Mouse (Mus musculus): ENCODE data around the gene Aebp1. TPM values are rescaled to one million over a fixed set of nuclear protein-coding genes. Genes with fewer than 3 reads are reported as not detected.
A peak's percentile ranks its signal among the peaks of the same experiment; 100 is the strongest.

Aebp1 gene
- polyA plus RNA-seq, 1 experiment from 2014 or later: 51.5 TPM

DNA sequence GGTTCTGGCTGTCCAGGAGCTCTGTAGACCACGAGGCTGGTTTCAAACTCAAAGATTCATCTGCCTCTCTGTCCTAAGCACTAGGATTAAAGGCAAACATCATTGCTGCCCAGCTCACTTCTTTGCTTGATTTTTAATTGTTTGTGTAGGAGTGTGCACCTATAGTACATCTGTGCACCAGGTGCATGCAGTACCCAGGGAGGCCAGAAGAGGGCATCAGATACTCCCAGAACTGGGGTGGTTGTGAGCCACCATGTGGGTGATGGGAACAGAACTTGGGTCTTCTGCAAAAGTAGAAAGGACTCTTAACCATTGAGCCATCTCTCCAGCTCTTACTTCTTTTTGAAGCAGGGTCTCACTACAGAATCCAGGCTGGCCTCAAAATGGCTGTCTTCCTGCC lies 3.0 kb upstream of the Aebp1 start:
- no peak for ATAC-seq (ENCODE audit: low FRiP score, low read depth)
- Histone ChIP-seq H3K27ac (replicated peaks) (no peak overlapping the region), H3K4me3 (no peak overlapping the region), H3K9me3 (no peaks in the 10 kb centered on the region), H3K36me3 (no peaks in the 10 kb centered on the region), H3K4me2 (replicated peaks) (no peak overlapping the region), H3K4me1 (peaks cover 13% of the 10 kb centered on the region), H3K27me3 (peaks cover 45% of the 10 kb centered on the region), H3K9ac (replicated peaks) (no peak overlapping the region)
- 76% methylated on average over 1 of the region's 1 CpGs for WGBS

GRCm38 (mm10) chr11:5859883-5860550 lies 1.7 kb upstream of the Aebp1 start:
- H3K27me3 ChIP-seq: peaks cover 56% of the 10 kb centered on the region
- ATAC-seq (ENCODE audit: low FRiP score, low read depth): no peak

DNA sequence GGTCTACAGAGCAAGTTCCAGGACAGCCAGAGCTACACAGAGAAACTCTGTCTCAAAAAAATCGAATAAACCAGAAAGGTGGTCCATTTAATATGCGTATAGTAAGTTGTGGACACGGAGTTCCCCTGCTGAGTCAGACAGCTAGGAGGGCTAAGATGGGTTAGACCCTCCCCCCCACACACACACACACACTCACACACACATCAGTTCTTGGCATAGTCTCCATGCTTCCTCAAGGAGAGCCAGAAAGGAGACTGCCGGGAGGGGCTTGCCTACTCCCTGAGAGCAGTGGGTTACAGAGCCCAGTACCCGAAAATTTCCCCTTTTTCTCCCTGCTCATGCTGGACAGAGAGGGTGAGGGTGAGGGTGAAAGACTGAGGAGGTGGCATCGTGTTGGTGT lies 1.1 kb upstream of the Aebp1 start:
- WGBS: 67% methylated on average over 6 of the region's 6 CpGs
- Histone ChIP-seq H3K27me3 (peaks cover 56% of the 10 kb centered on the region), H3K9me3 (no peaks in the 10 kb centered on the region), H3K36me3 (no peaks in the 10 kb centered on the region), H3K4me3 (no peak overlapping the region), H3K4me1 (peaks cover 13% of the 10 kb centered on the region), H3K27ac (replicated peaks) (no peak overlapping the region), H3K4me2 (replicated peaks) (no peak overlapping the region), H3K9ac (replicated peaks) (no peak overlapping the region)
- no peak for ATAC-seq (ENCODE audit: low FRiP score, low read depth)

More at GRCm38 (mm10) chr11:5859883-5860550, 1.7 kb upstream of the Aebp1 start:
- Histone ChIP-seq H3K4me2 (replicated peaks) (no peak overlapping the region), H3K27ac (replicated peaks) (no peak overlapping the region), H3K4me3 (no peak overlapping the region), H3K9me3 (no peaks in the 10 kb centered on the region), H3K36me3 (no peaks in the 10 kb centered on the region), H3K9ac (replicated peaks) (no peak overlapping the region), H3K4me1 (peaks cover 13% of the 10 kb centered on the region)
- 84% methylated on average over 13 of the region's 13 CpGs for WGBS

DNA sequence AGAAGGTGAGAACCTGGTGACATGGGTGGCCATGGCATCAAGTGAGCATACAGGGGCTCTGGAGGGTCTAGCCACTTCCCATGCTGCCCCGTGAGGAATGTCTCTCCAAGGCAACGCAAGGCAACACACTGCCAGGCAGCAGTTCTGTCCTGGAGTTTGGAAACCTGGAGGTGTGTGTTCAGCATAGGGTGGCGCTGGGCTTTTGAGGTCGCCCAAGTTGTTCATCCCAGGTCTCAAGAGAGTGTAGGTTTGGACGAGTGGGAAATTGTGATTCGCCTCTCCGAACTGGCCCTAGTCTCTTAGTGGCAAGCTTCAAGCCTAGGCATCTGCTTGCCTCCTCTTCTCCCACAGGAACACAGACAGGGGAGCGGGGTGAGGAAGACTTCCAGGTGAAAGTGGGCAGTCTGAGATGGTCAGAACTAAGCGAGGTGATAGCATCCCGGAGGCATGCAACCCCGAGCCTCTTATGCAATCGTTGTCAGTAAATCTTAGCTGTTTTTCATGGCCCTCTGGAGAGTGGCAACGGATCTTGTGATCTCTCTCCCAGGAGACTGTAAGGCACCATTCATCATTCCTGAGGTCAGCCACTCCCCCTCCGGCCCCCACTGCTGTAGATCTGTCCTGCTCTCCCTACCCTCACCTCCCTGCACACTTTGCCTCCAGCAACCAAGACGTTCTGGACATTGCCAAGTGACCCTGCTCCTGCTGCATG lies 803 bp downstream of the Aebp1 start:
- Histone ChIP-seq H3K9me3 (no peaks in the 10 kb centered on the region), H3K9ac (replicated peaks) (peak overlapping the region; percentile 51; the same call in 1 of the 2 replicates), H3K27ac (replicated peaks) (no peak overlapping the region), H3K4me2 (replicated peaks) (peak overlapping the region; percentile 54), H3K27me3 (peaks cover 56% of the 10 kb centered on the region), H3K4me1 (peaks cover 13% of the 10 kb centered on the region), H3K4me3 (peak overlapping the region; percentile 37), H3K36me3 (no peaks in the 10 kb centered on the region)
- WGBS: 38% methylated on average over 15 of the region's 15 CpGs
- no peak for ATAC-seq (ENCODE audit: low FRiP score, low read depth)

DNA sequence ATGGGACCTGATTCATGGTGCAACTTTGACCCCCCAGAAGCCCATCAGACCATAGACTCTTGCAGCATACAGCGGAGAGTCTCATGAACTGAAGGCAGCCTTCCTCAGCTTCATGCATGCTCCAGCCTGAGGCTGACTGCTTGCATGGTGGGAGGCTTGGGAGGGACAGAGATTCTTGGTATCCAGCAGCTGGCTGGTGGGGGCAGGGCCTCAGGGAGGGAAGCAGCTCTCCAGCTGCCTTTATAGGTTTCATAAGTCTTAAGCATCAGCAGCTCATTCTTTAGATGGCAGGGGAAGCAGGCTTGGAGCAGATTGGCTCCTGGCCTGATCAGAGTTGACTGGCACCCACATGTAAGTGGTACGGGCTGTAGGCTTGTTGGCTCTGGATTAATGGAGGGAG lies 5.4 kb downstream of the Aebp1 start:
- 93% methylated on average over 2 of the region's 2 CpGs for WGBS

DNA sequence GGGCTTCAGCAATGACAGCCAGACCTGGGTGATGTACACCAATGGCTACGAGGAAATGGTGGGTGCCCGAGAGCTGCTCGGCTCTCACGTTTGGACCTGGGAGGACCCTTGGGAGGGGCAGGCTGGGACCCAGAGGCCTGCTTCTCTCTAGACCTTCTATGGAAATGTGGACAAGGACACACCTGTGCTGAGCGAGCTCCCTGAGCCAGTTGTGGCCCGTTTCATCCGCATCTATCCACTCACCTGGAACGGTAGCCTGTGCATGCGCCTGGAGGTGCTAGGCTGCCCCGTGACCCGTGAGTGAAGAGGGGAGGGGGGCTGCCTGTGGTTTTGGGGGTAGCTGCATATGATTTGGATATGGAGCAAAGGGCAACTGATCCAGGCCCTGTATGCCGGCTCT lies 6.6 kb downstream of the Aebp1 start:
- H3K4me1 ChIP-seq: no peaks in the 10 kb centered on the region
- H3K4me2 ChIP-seq (replicated peaks): no peak overlapping the region
- H3K9me3 ChIP-seq: no peaks in the 10 kb centered on the region
- no peak overlapping the region for H3K4me3 ChIP-seq
- no peak for ATAC-seq (ENCODE audit: low FRiP score, low read depth)
- no peak overlapping the region for H3K9ac ChIP-seq (replicated peaks)
- peaks cover 15% of the 10 kb centered on the region for H3K27me3 ChIP-seq
- peaks cover 38% of the 10 kb centered on the region for H3K36me3 ChIP-seq
- H3K27ac ChIP-seq (replicated peaks): no peak overlapping the region
- WGBS: 85% methylated on average over 12 of the region's 12 CpGs

More for the DNA sequence above, 5.4 kb downstream of the Aebp1 start:
- Histone ChIP-seq H3K27me3 (peaks cover 27% of the 10 kb centered on the region), H3K4me1 (0 out of 2 replicates have a peak, but pooled peaks cover 2% of the 10 kb centered on the region), H3K27ac (replicated peaks) (no peak overlapping the region), H3K36me3 (peaks cover 27% of the 10 kb centered on the region), H3K9ac (replicated peaks) (no peak overlapping the region), H3K4me2 (replicated peaks) (no peak overlapping the region), H3K9me3 (no peaks in the 10 kb centered on the region), H3K4me3 (no peak overlapping the region)
- no peak for ATAC-seq (ENCODE audit: low FRiP score, low read depth)

GRCm38 (mm10) chr11:5869331-5869730 lies 7.6 kb downstream of the Aebp1 start:
- H3K9me3 ChIP-seq: no peaks in the 10 kb centered on the region
- H3K4me1 ChIP-seq: no peaks in the 10 kb centered on the region
- H3K27ac ChIP-seq (replicated peaks): no peak overlapping the region
- H3K4me3 ChIP-seq: no peak overlapping the region
- peaks cover 5% of the 10 kb centered on the region; the same call in 1 of the 2 replicates for H3K27me3 ChIP-seq
- H3K36me3 ChIP-seq: peaks cover 48% of the 10 kb centered on the region
- H3K4me2 ChIP-seq (replicated peaks): no peak overlapping the region
- no peak overlapping the region for H3K9ac ChIP-seq (replicated peaks)
- ATAC-seq (ENCODE audit: low FRiP score, low read depth): no peak
- WGBS: 96% methylated on average over 16 of the region's 16 CpGs

- 94% methylated on average over 16 of the region's 16 CpGs for WGBS
- no peak for ATAC-seq (ENCODE audit: low FRiP score, low read depth)
These were observed 8.3 kb downstream of the Aebp1 start for GRCm38 (mm10) chr11:5870069-5870468.

GRCm38 (mm10) chr11:5872707-5873106 lies 11.0 kb downstream of the Aebp1 start:
- H3K36me3 ChIP-seq: peaks cover 70% of the 10 kb centered on the region
- WGBS: 95% methylated on average over 11 of the region's 11 CpGs
- H3K9ac ChIP-seq (replicated peaks): no peak overlapping the region
- H3K27me3 ChIP-seq: no peaks in the 10 kb centered on the region
- H3K27ac ChIP-seq (replicated peaks): no peak overlapping the region
- H3K9me3 ChIP-seq: no peaks in the 10 kb centered on the region
- no peak overlapping the region for H3K4me3 ChIP-seq
- H3K4me2 ChIP-seq (replicated peaks): no peak overlapping the region
- ATAC-seq (ENCODE audit: low FRiP score, low read depth): no peak
- peaks cover 18% of the 10 kb centered on the region for H3K4me1 ChIP-seq

More at GRCm38 (mm10) chr11:5870069-5870468, 8.3 kb downstream of the Aebp1 start:
- Histone ChIP-seq H3K27me3 (no peaks in the 10 kb centered on the region), H3K27ac (replicated peaks) (no peak overlapping the region), H3K9me3 (no peaks in the 10 kb centered on the region), H3K9ac (replicated peaks) (no peak overlapping the region), H3K4me2 (replicated peaks) (no peak overlapping the region), H3K4me1 (no peaks in the 10 kb centered on the region), H3K36me3 (peaks cover 56% of the 10 kb centered on the region), H3K4me3 (no peak overlapping the region)

- H3K9me3 ChIP-seq: no peaks in the 10 kb centered on the region
- no peak for ATAC-seq (ENCODE audit: low FRiP score, low read depth)
- no peaks in the 10 kb centered on the region for H3K27me3 ChIP-seq
- no peak overlapping the region for H3K4me2 ChIP-seq (replicated peaks)
- WGBS: 97% methylated on average over 9 of the region's 9 CpGs
- peaks cover 18% of the 10 kb centered on the region for H3K4me1 ChIP-seq
- no peak overlapping the region for H3K27ac ChIP-seq (replicated peaks)
- H3K36me3 ChIP-seq: peaks cover 70% of the 10 kb centered on the region
- no peak overlapping the region for H3K4me3 ChIP-seq
- H3K9ac ChIP-seq (replicated peaks): no peak overlapping the region
These were observed 11.4 kb downstream of the Aebp1 start for GRCm38 (mm10) chr11:5873192-5873591.

DNA sequence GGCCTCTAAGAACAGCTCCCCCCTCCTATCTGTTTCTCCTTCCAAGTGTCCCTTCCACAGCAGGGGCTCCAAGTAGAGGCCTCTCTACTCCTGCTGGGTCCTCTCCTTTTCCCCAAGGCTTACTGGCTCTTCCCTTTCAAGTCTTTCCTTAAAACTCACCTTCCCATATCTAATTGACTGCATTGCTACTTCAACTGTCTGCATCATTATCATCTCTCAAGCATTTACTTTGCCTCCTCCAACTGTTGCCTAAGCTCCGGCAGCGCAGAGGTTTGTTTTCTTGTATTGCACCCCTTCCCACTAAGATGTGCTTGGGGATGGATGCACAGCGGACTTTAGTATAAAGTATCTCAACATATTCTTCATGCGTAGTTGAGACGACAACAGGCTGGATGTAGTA lies 15.7 kb downstream of the Aebp1 start:
- 5% methylated on average over 5 of the region's 5 CpGs for WGBS
- Histone ChIP-seq H3K27me3 (no peaks in the 10 kb centered on the region), H3K9me3 (no peaks in the 10 kb centered on the region), H3K9ac (replicated peaks) (peak overlapping the region; percentile 71; the same call in 1 of the 2 replicates), H3K36me3 (peaks cover 40% of the 10 kb centered on the region), H3K4me1 (peaks cover 24% of the 10 kb centered on the region), H3K27ac (replicated peaks) (no peak overlapping the region), H3K4me3 (peak overlapping the region; percentile 66), H3K4me2 (replicated peaks) (peak overlapping the region; percentile 61)
- no peak for ATAC-seq (ENCODE audit: low FRiP score, low read depth)

GRCm38 (mm10) chr11:5877921-5878526 lies 16.3 kb downstream of the Aebp1 start, which contains the start of gene Pold2:
Gene Pold2 (minus strand): TSS chr11:5878292.
- ATAC-seq (ENCODE audit: low FRiP score, low read depth): peak; percentile 99
- no peaks in the 10 kb centered on the region for H3K9me3 ChIP-seq
- peaks cover 34% of the 10 kb centered on the region for H3K36me3 ChIP-seq
- no peaks in the 10 kb centered on the region for H3K27me3 ChIP-seq
- peak within 1 kb of the TSS; percentile 71 for H3K9ac ChIP-seq (replicated peaks)
- peak within 1 kb of the TSS; percentile 61 for H3K4me2 ChIP-seq (replicated peaks)
- peak within 1 kb of the TSS; percentile 81 for H3K27ac ChIP-seq (replicated peaks)
- peaks cover 24% of the 10 kb centered on the region for H3K4me1 ChIP-seq
- under 1% methylated on average over 52 of the region's 52 CpGs for WGBS
- H3K4me3 ChIP-seq: peak within 1 kb of the TSS; percentile 66
